Mouse (Mus musculus): Measurements from ENCODE around the gene Mier2. TPM values are rescaled to one million over a fixed set of nuclear protein-coding genes. Genes with fewer than 3 reads are reported as not detected.

Mier2 gene
- polyA plus RNA-seq, 1 experiment from 2014 or later, result 53.5 TPM

DNA sequence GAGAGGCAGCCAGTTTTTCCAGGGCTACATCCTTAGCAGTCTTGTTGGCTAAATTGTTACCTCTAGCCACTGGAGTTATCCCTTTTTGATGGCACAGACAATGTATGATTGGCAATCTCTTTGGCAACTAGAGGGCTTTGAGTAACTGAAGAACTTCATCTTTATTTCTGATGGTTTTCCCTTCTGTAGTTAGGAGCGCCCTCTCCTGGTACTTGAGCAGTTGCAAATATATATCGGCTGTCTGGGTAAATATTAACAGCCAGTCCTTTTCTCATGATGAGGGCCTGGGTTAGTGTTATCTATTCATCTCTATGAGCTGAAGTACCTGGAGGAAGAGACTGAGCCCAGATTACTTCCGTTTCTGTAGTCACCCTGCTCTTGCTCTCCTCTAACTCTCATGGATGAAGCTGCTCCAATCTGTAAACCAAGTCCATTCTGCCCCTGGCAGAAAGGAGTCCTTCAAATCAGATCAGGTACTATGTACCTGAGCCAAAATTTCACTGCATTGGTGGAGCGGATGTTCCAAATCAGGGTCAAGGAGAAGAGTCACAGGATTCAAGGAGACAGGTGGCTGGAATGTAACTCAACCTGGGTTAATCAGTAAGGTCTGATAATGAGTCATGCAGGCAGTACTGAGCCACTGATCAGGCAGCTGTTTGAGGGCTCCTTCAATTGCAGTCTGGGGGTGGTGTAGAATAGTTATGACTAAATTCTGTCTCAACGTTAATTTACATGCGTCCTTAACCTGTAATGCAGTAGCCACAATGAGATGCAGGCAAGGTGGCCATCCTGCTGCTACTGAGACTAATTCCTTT lies 52.0 kb downstream of the Mier2 start:
- H3K27ac ChIP-seq, result no peak overlapping the region
- H3K27me3 ChIP-seq (ENCODE audit: control insufficient read depth, insufficient read depth, low read length), result no peaks in the 10 kb centered on the region
- ATAC-seq (ENCODE audit: low FRiP score) (no peak), DNase-seq (ENCODE audit: low spot score) (no peak)
- no peak overlapping the region for H3K4me3 ChIP-seq (replicated peaks; ENCODE audit: low read length)
- H3K36me3 ChIP-seq (replicated peaks; ENCODE audit: control insufficient read depth, insufficient read depth), result no peaks in the 10 kb centered on the region
- H3K9me3 ChIP-seq (ENCODE audit: control insufficient read depth, low read length), result no peaks in the 10 kb centered on the region
- H3K4me1 ChIP-seq (replicated peaks; ENCODE audit: control insufficient read depth, insufficient read depth, low read length), result no peaks in the 10 kb centered on the region
- 69% methylated on average over 6 of the region's 6 CpGs for WGBS
- H3K9ac ChIP-seq, result no peak overlapping the region
- no peak overlapping the region for H3K4me2 ChIP-seq (replicated peaks)

DNA sequence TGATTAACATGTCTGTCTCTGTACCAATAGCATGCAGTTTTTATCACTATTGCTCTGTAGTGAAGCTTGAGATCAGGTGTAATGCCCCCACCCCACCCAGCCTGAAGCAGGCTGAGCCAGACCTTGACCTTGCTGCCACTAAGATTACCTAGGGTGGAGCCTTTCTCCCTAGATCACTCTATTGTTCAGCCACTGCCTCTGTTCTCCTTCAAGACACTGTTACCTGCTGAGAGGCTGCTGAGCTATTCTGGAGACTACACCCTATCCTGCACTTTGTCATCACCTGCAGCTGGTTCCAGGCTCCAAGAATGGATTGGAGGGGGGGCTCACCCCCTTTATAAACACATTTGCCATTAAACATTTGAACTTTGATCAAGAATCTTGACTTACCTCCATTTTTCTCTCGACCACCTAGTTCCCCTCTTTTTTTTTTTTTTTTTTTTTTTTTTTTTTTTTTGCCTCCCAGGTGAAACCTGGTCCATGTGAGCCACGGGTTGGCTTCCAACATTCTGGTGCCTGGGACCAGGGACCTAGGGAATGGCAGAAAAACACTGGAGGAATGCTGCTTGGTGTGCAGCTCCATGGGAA lies 58.2 kb downstream of the Mier2 start:
- no peak overlapping the region for H3K9ac ChIP-seq
- no peak overlapping the region for H3K4me2 ChIP-seq (replicated peaks)
- no peaks in the 10 kb centered on the region for H3K36me3 ChIP-seq (replicated peaks; ENCODE audit: control insufficient read depth, insufficient read depth)
- H3K4me1 ChIP-seq (replicated peaks; ENCODE audit: control insufficient read depth, insufficient read depth, low read length), result no peaks in the 10 kb centered on the region
- no peaks in the 10 kb centered on the region for H3K27me3 ChIP-seq (ENCODE audit: control insufficient read depth, insufficient read depth, low read length)
- H3K4me3 ChIP-seq (replicated peaks; ENCODE audit: low read length), result no peak overlapping the region
- DNase-seq (ENCODE audit: low spot score), result no peak
- no peak for ATAC-seq (ENCODE audit: low FRiP score)
- 62% methylated on average over 2 of the region's 2 CpGs for WGBS
- no peak overlapping the region for H3K27ac ChIP-seq
- H3K9me3 ChIP-seq (ENCODE audit: control insufficient read depth, low read length), result no peaks in the 10 kb centered on the region

DNA sequence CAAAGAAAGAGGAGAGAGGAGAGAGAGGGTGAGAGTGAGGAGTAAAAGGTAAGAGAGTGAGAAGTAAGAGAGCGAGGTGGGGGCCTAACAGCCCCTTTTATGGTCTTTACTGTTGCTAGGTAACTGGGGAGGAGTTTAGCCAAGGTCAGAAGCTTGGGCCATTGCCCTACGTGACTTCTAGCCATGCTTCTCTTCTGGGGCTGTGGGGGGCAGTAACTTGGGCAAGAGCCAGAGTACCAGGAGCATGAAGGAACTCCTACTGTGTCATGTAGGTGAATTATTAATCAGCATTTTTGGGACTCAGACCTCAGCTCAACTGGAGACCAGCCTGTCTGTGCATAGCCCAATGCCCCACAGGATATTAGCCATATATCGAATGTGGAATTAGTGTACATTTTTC lies 59.1 kb downstream of the Mier2 start:
- Histone ChIP-seq H3K27me3 (ENCODE audit: control insufficient read depth, insufficient read depth, low read length) (no peaks in the 10 kb centered on the region), H3K4me2 (replicated peaks) (no peak overlapping the region), H3K9me3 (ENCODE audit: control insufficient read depth, low read length) (no peaks in the 10 kb centered on the region), H3K4me3 (replicated peaks; ENCODE audit: low read length) (no peak overlapping the region), H3K9ac (no peak overlapping the region), H3K4me1 (replicated peaks; ENCODE audit: control insufficient read depth, insufficient read depth, low read length) (no peaks in the 10 kb centered on the region), H3K27ac (no peak overlapping the region), H3K36me3 (replicated peaks; ENCODE audit: control insufficient read depth, insufficient read depth) (no peaks in the 10 kb centered on the region)
- DNase-seq (ENCODE audit: low spot score) (no peak), ATAC-seq (ENCODE audit: low FRiP score) (no peak)
- WGBS, result 55% methylated on average over 3 of the region's 3 CpGs

Small RNAs within 50 kb of the gene (microRNA-seq; reads per million reads assigned to microRNA genes)
- not detected for gene Mir6909

Other genes with a start within 250 kb of the Mier2 start
- gene Vmn2r82, start 198.7 kb downstream of the Mier2 start, polyA plus RNA-seq (2014; fragmentation: Nextera tagmentation; extraction: Ambion mirVana), result not detected in 2 replicates
- not detected in 2 replicates for gene Vmn2r83, start 86.5 kb downstream of the Mier2 start, polyA plus RNA-seq (2014; fragmentation: Nextera tagmentation; extraction: Ambion mirVana)
- 15.5 and 21.4 TPM in 2 replicates for gene Plpp2, start 21.4 kb downstream of the Mier2 start, polyA plus RNA-seq (2014; fragmentation: Nextera tagmentation; extraction: Ambion mirVana)
- not detected in 2 replicates for gene Theg, start 32.1 kb upstream of the Mier2 start, polyA plus RNA-seq (2014; fragmentation: Nextera tagmentation; extraction: Ambion mirVana)
- 0.99 and 1.2 TPM in 2 replicates for gene C2cd4c, start 58.8 kb upstream of the Mier2 start, polyA plus RNA-seq (2014; fragmentation: Nextera tagmentation; extraction: Ambion mirVana)
- gene Shc2, start 82.7 kb upstream of the Mier2 start, polyA plus RNA-seq (2014; fragmentation: Nextera tagmentation; extraction: Ambion mirVana), result 19.8 and 20.8 TPM in 2 replicates
- 0.27 and 0.31 TPM in 2 replicates for gene Odf3l2, start 90.5 kb upstream of the Mier2 start, polyA plus RNA-seq (2014; fragmentation: Nextera tagmentation; extraction: Ambion mirVana)
- 0.68 and 1.2 TPM in 2 replicates for gene Madcam1, start 109.4 kb upstream of the Mier2 start, polyA plus RNA-seq (2014; fragmentation: Nextera tagmentation; extraction: Ambion mirVana)
- 107 and 108 TPM in 2 replicates for gene Tpgs1, start 114.2 kb upstream of the Mier2 start, polyA plus RNA-seq (2014; fragmentation: Nextera tagmentation; extraction: Ambion mirVana)
- 78.9 and 81.8 TPM in 2 replicates for gene Cdc34, start 127.0 kb upstream of the Mier2 start, polyA plus RNA-seq (2014; fragmentation: Nextera tagmentation; extraction: Ambion mirVana)
- 1.5 and 1.8 TPM in 2 replicates for gene Gzmm, start 133.8 kb upstream of the Mier2 start, polyA plus RNA-seq (2014; fragmentation: Nextera tagmentation; extraction: Ambion mirVana)
- gene Bsg, start 149.3 kb upstream of the Mier2 start, polyA plus RNA-seq (2014; fragmentation: Nextera tagmentation; extraction: Ambion mirVana), result 930 and 976 TPM in 2 replicates
- gene Hcn2, start 161.4 kb upstream of the Mier2 start, polyA plus RNA-seq (2014; fragmentation: Nextera tagmentation; extraction: Ambion mirVana), result 2.9 and 4.3 TPM in 2 replicates
- 32.8 and 36.5 TPM in 2 replicates for gene Polrmt, start 191.4 kb upstream of the Mier2 start, polyA plus RNA-seq (2014; fragmentation: Nextera tagmentation; extraction: Ambion mirVana)
- gene Fgf22, start 199.9 kb upstream of the Mier2 start, polyA plus RNA-seq (2014; fragmentation: Nextera tagmentation; extraction: Ambion mirVana), result 1.4 and 1.6 TPM in 2 replicates
- 92.8 and 96.7 TPM in 2 replicates for gene Rnf126, start 211.8 kb upstream of the Mier2 start, polyA plus RNA-seq (2014; fragmentation: Nextera tagmentation; extraction: Ambion mirVana)
- 1.6 and 2.2 TPM in 2 replicates for gene Fstl3, start 222.1 kb upstream of the Mier2 start, polyA plus RNA-seq (2014; fragmentation: Nextera tagmentation; extraction: Ambion mirVana)
- 0.08 and 0.29 TPM in 2 replicates for gene Prss57, start 235.8 kb upstream of the Mier2 start, polyA plus RNA-seq (2014; fragmentation: Nextera tagmentation; extraction: Ambion mirVana)
- 240 and 247 TPM in 2 replicates for gene Palm, start 238.4 kb upstream of the Mier2 start, polyA plus RNA-seq (2014; fragmentation: Nextera tagmentation; extraction: Ambion mirVana)